Mouse (Mus musculus) neural tube, embryonic 11.5 days (tissue): Measurements from ENCODE around the gene Il6st. TPM values are rescaled to one million over a fixed set of nuclear protein-coding genes. Genes with fewer than 3 reads are reported as not detected.
"Not testable (repeated sequence)": the region's sequence is repeated elsewhere in the genome, so short reads cannot be mapped to it uniquely, and the experiment has no call there.

Experiments
- ATAC-seq: fragments of 200-750 bp; cut with Nextera tagmentation; 2 replicates; pipeline ENCODE4 v1.8.0; 2017; ENCODE audit warnings: moderate number of reproducible peaks, mild to moderate bottlenecking, moderate TSS enrichment, moderate library complexity; ENCODE audit not compliant: insufficient read depth, low FRiP score, low TSS enrichment
- DNase-seq: peaks from one replicate; pipeline ENCODE4 v3.0.0-alpha.2; 2015; ENCODE audit warnings: low spot score
- H3K27ac ChIP-seq: fragments of 300-500 bp; sonication (generic); 2 replicates; pipeline ENCODE4 v1.5.1; 2014; ENCODE audit warnings: low read depth, mild to moderate bottlenecking, low read length
- H3K27me3 ChIP-seq: fragments of 300-500 bp; sonication (generic); 2 replicates; pipeline ENCODE4 v1.6.1; 2014; ENCODE audit warnings: mild to moderate bottlenecking, low read length, mixed read lengths; ENCODE audit not compliant: control insufficient read depth, insufficient read depth
- H3K36me3 ChIP-seq: fragments of 300-500 bp; sonication (generic); 2 replicates; pipeline ENCODE4 v1.6.1; 2014; ENCODE audit warnings: mild to moderate bottlenecking, low read length, moderate library complexity, mixed read lengths; ENCODE audit not compliant: control insufficient read depth, insufficient read depth
- H3K4me1 ChIP-seq: fragments of 300-500 bp; sonication (generic); 2 replicates; pipeline ENCODE4 v1.6.1; 2014; ENCODE audit warnings: low read length, mixed read lengths; ENCODE audit not compliant: control insufficient read depth, insufficient read depth
- H3K4me2 ChIP-seq: fragments of 300-500 bp; sonication (generic); 2 replicates; pipeline ENCODE4 v1.6.1; 2014; ENCODE audit warnings: low read depth, mild to moderate bottlenecking, moderate library complexity
- H3K4me3 ChIP-seq: fragments of 300-500 bp; sonication (generic); 2 replicates; pipeline ENCODE4 v1.5.1; 2014; ENCODE audit warnings: low read depth, low read length
- H3K9ac ChIP-seq: fragments of 300-500 bp; sonication (generic); 2 replicates; pipeline ENCODE4 v1.6.1; 2014; ENCODE audit warnings: mild to moderate bottlenecking, low read length
- H3K9me3 ChIP-seq: fragments of 300-500 bp; sonication (generic); 2 replicates; pipeline ENCODE4 v1.6.1; 2016; ENCODE audit warnings: low read length; ENCODE audit not compliant: control insufficient read depth
- WGBS: fragments of 180-500 bp; shearing (Covaris S2); extraction: QIAGEN DNeasy Blood & Tissue Kit; methylation state at CpG from one replicate; pipeline ENCODE4 v1.1.7; 2014; 5-methylcytosine and 5-hydroxymethylcytosine counted together
- polyA plus RNA-seq: library from polyadenylated mRNA; unstranded; fragments of >200 nt; fragmentation: Nextera tagmentation; extraction: Ambion mirVana; gene quantifications from 2 replicates; pipeline ENCODE4 v1.2.1, GENCODE M21; 2014

The Il6st gene
- polyA plus RNA-seq, 1 experiment from 2014 or later, result 33.1 TPM

GRCm38 (mm10) chr13:112425181-112425654, 38.7 kb upstream of the Il6st start:
- Histone ChIP-seq H3K27ac (no peak overlapping the region), H3K36me3 (no peaks in the 10 kb centered on the region), H3K27me3 (no peaks in the 10 kb centered on the region), H3K4me3 (no peak overlapping the region), H3K9ac (no peak overlapping the region), H3K9me3 (no peaks in the 10 kb centered on the region), H3K4me2 (no peak overlapping the region), H3K4me1 (no peaks in the 10 kb centered on the region)
- ATAC-seq, result no peak
- WGBS, result 80% methylated on average over 8 of the region's 8 CpGs
- DNase-seq, result no peak

GRCm38 (mm10) chr13:112426265-112427135, 37.4 kb upstream of the Il6st start:
- Histone ChIP-seq H3K4me2 (no peak overlapping the region), H3K36me3 (no peaks in the 10 kb centered on the region), H3K27me3 (no peaks in the 10 kb centered on the region), H3K9ac (no peak overlapping the region), H3K4me1 (no peaks in the 10 kb centered on the region), H3K4me3 (no peak overlapping the region), H3K27ac (no peak overlapping the region), H3K9me3 (no peaks in the 10 kb centered on the region)
- WGBS, result 74% methylated on average over 13 of the region's 13 CpGs
- ATAC-seq, result no peak
- DNase-seq, result no peak

GRCm38 (mm10) chr13:112427136-112427470, 36.8 kb upstream of the Il6st start:
- not testable (repeated sequence) for DNase-seq, H3K4me2 ChIP-seq, H3K36me3 ChIP-seq, H3K9ac ChIP-seq, ATAC-seq, H3K4me1 ChIP-seq, H3K27ac ChIP-seq, H3K4me3 ChIP-seq, H3K27me3 ChIP-seq, H3K9me3 ChIP-seq
- 90% methylated on average over 4 of the region's 4 CpGs for WGBS

GRCm38 (mm10) chr13:112427521-112427920, 36.3 kb upstream of the Il6st start:
- H3K27ac ChIP-seq, result no peak overlapping the region
- 93% methylated on average over 13 of the region's 15 CpGs for WGBS
- no peaks in the 10 kb centered on the region for H3K36me3 ChIP-seq
- no peaks in the 10 kb centered on the region for H3K9me3 ChIP-seq
- no peak overlapping the region for H3K4me3 ChIP-seq
- H3K9ac ChIP-seq, result no peak overlapping the region
- ATAC-seq (no peak), DNase-seq (no peak)
- H3K4me2 ChIP-seq, result no peak overlapping the region
- H3K27me3 ChIP-seq, result no peaks in the 10 kb centered on the region
- H3K4me1 ChIP-seq, result no peaks in the 10 kb centered on the region

DNA sequence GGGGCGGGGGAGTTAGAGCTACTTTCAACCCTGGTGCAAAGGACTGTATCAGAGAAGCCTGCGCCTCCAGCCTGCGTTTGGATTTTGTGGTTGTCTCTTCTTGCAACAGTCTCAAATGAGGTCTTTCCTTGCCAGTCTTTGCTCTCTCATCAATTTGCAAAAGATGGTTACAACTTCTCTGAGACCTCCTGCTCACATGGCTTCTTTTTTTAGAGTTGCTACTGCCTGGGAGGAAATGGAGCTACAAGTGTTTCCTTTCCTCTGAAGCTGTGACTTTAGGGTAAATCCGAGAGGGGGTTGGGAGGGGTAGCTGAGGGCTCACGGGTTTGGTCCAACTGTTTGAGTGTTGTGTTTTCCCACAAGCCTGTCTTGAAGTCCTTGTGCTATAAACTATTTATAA, 30.6 kb upstream of the Il6st start:
- no peak for DNase-seq
- 60% methylated on average over 5 of the region's 5 CpGs for WGBS
- no peak overlapping the region for H3K27ac ChIP-seq
- no peak for ATAC-seq
- no peaks in the 10 kb centered on the region for H3K9me3 ChIP-seq
- H3K27me3 ChIP-seq, result no peaks in the 10 kb centered on the region
- no peaks in the 10 kb centered on the region for H3K36me3 ChIP-seq
- no peak overlapping the region for H3K4me2 ChIP-seq
- no peak overlapping the region for H3K4me3 ChIP-seq
- H3K9ac ChIP-seq, result no peak overlapping the region
- H3K4me1 ChIP-seq, result no peaks in the 10 kb centered on the region

DNA sequence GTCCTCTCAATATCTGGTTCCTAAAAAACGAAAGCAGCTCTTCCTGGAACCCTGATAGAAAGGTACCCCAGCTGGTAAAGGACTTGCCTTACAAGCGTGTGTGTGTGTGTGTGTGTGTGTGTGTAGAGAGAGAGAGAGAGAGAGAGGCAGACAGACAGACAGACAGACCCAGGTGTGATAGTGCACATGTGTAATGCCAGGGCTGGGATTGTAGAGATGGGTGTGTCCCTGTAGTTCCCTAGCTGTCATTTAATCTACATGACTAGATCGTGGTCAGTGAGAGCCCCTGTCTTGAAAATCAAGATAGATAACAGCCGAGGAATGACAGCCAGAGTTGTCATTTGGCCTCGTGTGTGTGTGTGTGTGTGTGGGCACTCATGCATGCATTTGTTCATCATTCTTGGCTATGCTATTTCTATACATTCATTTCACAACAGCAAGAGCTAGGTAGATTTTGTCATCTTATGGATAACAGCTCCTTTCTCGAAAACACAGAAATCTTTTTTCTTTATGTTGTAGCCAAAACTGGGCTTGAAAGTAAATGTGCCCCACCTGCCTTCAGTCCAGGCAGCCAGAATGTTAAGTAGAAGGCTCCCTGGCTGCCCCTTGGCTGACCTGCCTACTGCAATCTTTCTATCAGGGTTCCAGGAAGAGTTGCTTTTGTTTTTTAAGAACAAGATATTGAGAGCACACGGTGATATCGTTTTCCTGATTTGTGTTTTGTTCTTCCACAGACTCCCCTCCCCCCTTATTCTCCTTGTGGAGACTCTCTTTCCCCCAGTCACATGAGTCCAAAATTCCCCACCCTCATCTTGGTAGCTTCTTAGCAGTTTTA, 28.4 kb upstream of the Il6st start:
- no peaks in the 10 kb centered on the region for H3K36me3 ChIP-seq
- H3K9me3 ChIP-seq, result no peaks in the 10 kb centered on the region
- H3K27me3 ChIP-seq, result no peaks in the 10 kb centered on the region
- DNase-seq (no peak), ATAC-seq (no peak)
- H3K4me2 ChIP-seq, result no peak overlapping the region
- 84% methylated on average over 8 of the region's 8 CpGs for WGBS
- H3K4me1 ChIP-seq, result no peaks in the 10 kb centered on the region
- no peak overlapping the region for H3K9ac ChIP-seq
- H3K4me3 ChIP-seq, result no peak overlapping the region
- H3K27ac ChIP-seq, result no peak overlapping the region

GRCm38 (mm10) chr13:112436288-112436687, 27.6 kb upstream of the Il6st start:
- Histone ChIP-seq H3K27ac (no peak overlapping the region), H3K27me3 (no peaks in the 10 kb centered on the region), H3K9me3 (no peaks in the 10 kb centered on the region), H3K9ac (no peak overlapping the region), H3K4me3 (no peak overlapping the region), H3K4me1 (no peaks in the 10 kb centered on the region), H3K4me2 (no peak overlapping the region), H3K36me3 (no peaks in the 10 kb centered on the region)
- ATAC-seq (no peak), DNase-seq (no peak)
- 81% methylated on average over 7 of the region's 7 CpGs for WGBS

GRCm38 (mm10) chr13:112438001-112438868, 25.6 kb upstream of the Il6st start:
- no peak overlapping the region for H3K4me2 ChIP-seq
- H3K9ac ChIP-seq, result no peak overlapping the region
- WGBS, result 93% methylated on average over 21 of the region's 21 CpGs
- no peaks in the 10 kb centered on the region for H3K4me1 ChIP-seq
- no peaks in the 10 kb centered on the region for H3K27me3 ChIP-seq
- H3K36me3 ChIP-seq, result no peaks in the 10 kb centered on the region
- no peak overlapping the region for H3K4me3 ChIP-seq
- no peak overlapping the region for H3K27ac ChIP-seq
- ATAC-seq (no peak), DNase-seq (no peak)
- no peaks in the 10 kb centered on the region for H3K9me3 ChIP-seq
